Mouse (Mus musculus) kidney, embryonic 14.5 days (tissue): ENCODE results near the gene Slc25a14. TPM values are rescaled to one million over a fixed set of nuclear protein-coding genes. Genes with fewer than 3 reads are reported as not detected.
A peak's percentile ranks its signal among the peaks of the same experiment; 100 is the strongest.

Source experiments
- ATAC-seq: fragments of 200-750 bp; cut with Nextera tagmentation; 2 replicates; pipeline ENCODE4 v1.8.0; 2017; ENCODE audit warnings: moderate number of reproducible peaks, mild to moderate bottlenecking, moderate TSS enrichment, moderate library complexity; ENCODE audit not compliant: low FRiP score, low TSS enrichment
- H3K27ac ChIP-seq: fragments of 300-500 bp; sonication (generic); 2 replicates; pipeline ENCODE4 v1.5.1; 2014; ENCODE audit warnings: low read depth, mild to moderate bottlenecking, low read length, moderate library complexity, mixed read lengths
- H3K27me3 ChIP-seq: fragments of 300-500 bp; sonication (generic); 2 replicates; pipeline ENCODE4 v1.6.1; 2014; ENCODE audit warnings: mild to moderate bottlenecking, low read length; ENCODE audit not compliant: control insufficient read depth, insufficient read depth
- H3K36me3 ChIP-seq: fragments of 300-500 bp; sonication (generic); 2 replicates; pipeline ENCODE4 v1.6.1; 2014; ENCODE audit warnings: low read length, mixed read lengths; ENCODE audit not compliant: control insufficient read depth, insufficient read depth
- H3K4me1 ChIP-seq: fragments of 300-500 bp; sonication (generic); 2 replicates; pipeline ENCODE4 v1.6.1; 2014; ENCODE audit warnings: low read length, mixed read lengths; ENCODE audit not compliant: control insufficient read depth, insufficient read depth
- H3K4me2 ChIP-seq: fragments of 300-500 bp; sonication (generic); replicated peaks from 2 replicates; pipeline ENCODE4 v1.6.1; 2014; ENCODE audit warnings: low read depth, mild to moderate bottlenecking, low read length
- H3K4me3 ChIP-seq: fragments of 300-500 bp; sonication (generic); 2 replicates; pipeline ENCODE4 v1.5.1; 2014; ENCODE audit warnings: mild to moderate bottlenecking, low read length
- H3K9ac ChIP-seq: fragments of 300-500 bp; sonication (generic); 2 replicates; pipeline ENCODE4 v1.6.1; 2014; ENCODE audit warnings: low read depth, mild to moderate bottlenecking, low read length, moderate library complexity
- H3K9me3 ChIP-seq: fragments of 300-500 bp; sonication (generic); 2 replicates; pipeline ENCODE4 v1.6.1; 2016; ENCODE audit warnings: low read length; ENCODE audit not compliant: control insufficient read depth
- WGBS: fragments of 180-500 bp; shearing (Covaris S2); extraction: QIAGEN DNeasy Blood & Tissue Kit; methylation state at CpG from one replicate; pipeline ENCODE4 v1.1.7; 2014; 5-methylcytosine and 5-hydroxymethylcytosine counted together
- microRNA-seq: library from miRNA; unstranded; fragments of <30 nt; microRNA quantifications from one replicate; pipeline ENCODE4, GENCODE M21; 2016
- polyA plus RNA-seq: library from polyadenylated mRNA; unstranded; fragments of >200 nt; fragmentation: Nextera tagmentation; extraction: Ambion mirVana; gene quantifications from 2 replicates; pipeline ENCODE4 v1.2.1, GENCODE M21; 2014

The Slc25a14 gene
- polyA plus RNA-seq, 1 experiment from 2014 or later: 13.5 TPM

GRCm38 (mm10) chrX:48694864-48695371, 71.7 kb downstream of the Slc25a14 start, which contains the start of gene Rbmx2:
TSS of gene Rbmx2 (plus strand) at chrX:48695004.
- 22% methylated on average over 40 of the region's 42 CpGs for WGBS
- H3K9ac ChIP-seq: peak within 1 kb of the TSS; percentile 63
- H3K4me3 ChIP-seq: peak within 1 kb of the TSS; percentile 58
- H3K4me2 ChIP-seq: peak within 1 kb of the TSS; percentile 47
- no peaks in the 10 kb centered on the region for H3K9me3 ChIP-seq
- H3K4me1 ChIP-seq: no peaks in the 10 kb centered on the region
- H3K27ac ChIP-seq: no peak within 1 kb of the TSS
- H3K27me3 ChIP-seq: no peaks in the 10 kb centered on the region
- no peaks in the 10 kb centered on the region for H3K36me3 ChIP-seq
- peak; percentile 99 for ATAC-seq

- Histone ChIP-seq H3K4me2 (no peak overlapping the region), H3K4me1 (no peaks in the 10 kb centered on the region), H3K4me3 (no peak overlapping the region), H3K9me3 (no peaks in the 10 kb centered on the region), H3K27ac (no peak overlapping the region), H3K36me3 (peaks cover 10% of the 10 kb centered on the region; the same call in 1 of the 2 replicates), H3K27me3 (no peaks in the 10 kb centered on the region), H3K9ac (no peak overlapping the region)
- ATAC-seq: no peak
- 86% methylated on average over 10 of the region's 10 CpGs for WGBS
These were observed 86.5 kb downstream of the Slc25a14 start for GRCm38 (mm10) chrX:48709701-48710100.

Small RNAs within 50 kb of the gene (microRNA-seq; reads per million reads assigned to microRNA genes)
- not detected for gene Gm27828

Other genes with a start within 250 kb of the Slc25a14 start
- gene Elf4, start 160.3 kb upstream of the Slc25a14 start, polyA plus RNA-seq: 4.1 and 8.3 TPM in 2 replicates
- 70.1 and 72.8 TPM in 2 replicates for gene Aifm1, start 109.8 kb upstream of the Slc25a14 start, polyA plus RNA-seq
- gene Rab33a, start 104.1 kb upstream of the Slc25a14 start, polyA plus RNA-seq: 2.4 and 4.1 TPM in 2 replicates
- gene Zfp280c, start 28.9 kb upstream of the Slc25a14 start, polyA plus RNA-seq: 18.5 and 20.4 TPM in 2 replicates
- gene Gpr119, start 51.1 kb downstream of the Slc25a14 start, polyA plus RNA-seq: not detected in 2 replicates
- gene Rbmx2, start 71.6 kb downstream of the Slc25a14 start, polyA plus RNA-seq: 26.5 and 35.1 TPM in 2 replicates